Mouse (Mus musculus) A20 (cell line): ENCODE results near the gene Mkks.
A peak's percentile ranks its signal among the peaks of the same experiment; 100 is the strongest.
"Not testable (repeated sequence)": the region's sequence is repeated elsewhere in the genome, so short reads cannot be mapped to it uniquely, and the experiment has no call there.

Experiments used
- DNase-seq: peaks from one replicate; pipeline ENCODE4 v3.0.0-alpha.2; 2011; ENCODE audit warnings: low read depth, low spot score

Gene Mkks

GRCm38 (mm10) chr2:136891068-136891950, at the start of gene Mkks, which contains the start of the genes Slx4ip and AL731706.1:
TSS of gene Mkks (minus strand) at chr2:136891389.
TSS of gene Slx4ip (plus strand) at chr2:136891218.
TSS of gene AL731706.1 (minus strand) at chr2:136891389.
- DNase-seq: peak; percentile 99

- DNase-seq: no peak
Measured at GRCm38 (mm10) chr2:136938249-136938648, 47.1 kb upstream of the Mkks start.

- DNase-seq: peak; percentile 36
Measured at GRCm38 (mm10) chr2:136936391-136937288, 45.5 kb upstream of the Mkks start.

- DNase-seq: peak; percentile 83
Measured at GRCm38 (mm10) chr2:136921003-136921408, 29.8 kb upstream of the Mkks start.

- peak; percentile 28 for DNase-seq
Measured at GRCm38 (mm10) chr2:136920257-136920993, 29.2 kb upstream of the Mkks start.

GRCm38 (mm10) chr2:136919433-136919832, 28.2 kb upstream of the Mkks start:
- peak; percentile 29 for DNase-seq

GRCm38 (mm10) chr2:136914334-136914902, 23.2 kb upstream of the Mkks start:
- DNase-seq: no peak

- no peak for DNase-seq
Measured at GRCm38 (mm10) chr2:136913021-136913420, 21.8 kb upstream of the Mkks start.

GRCm38 (mm10) chr2:136911958-136912411, 20.8 kb upstream of the Mkks start:
- DNase-seq: no peak

GRCm38 (mm10) chr2:136909298-136909697, 18.1 kb upstream of the Mkks start:
- no peak for DNase-seq

- no peak for DNase-seq
Measured at GRCm38 (mm10) chr2:136908596-136908995, 17.4 kb upstream of the Mkks start.

GRCm38 (mm10) chr2:136896131-136896530, 4.9 kb upstream of the Mkks start:
- no peak for DNase-seq

- no peak for DNase-seq
Measured at GRCm38 (mm10) chr2:136894494-136894893, 3.3 kb upstream of the Mkks start.

- DNase-seq: peak; percentile 97
Measured at GRCm38 (mm10) chr2:136891951-136892371, 772 bp upstream of the Mkks start.

GRCm38 (mm10) chr2:136890716-136891067, 497 bp downstream of the Mkks start:
- not testable (repeated sequence) for DNase-seq

GRCm38 (mm10) chr2:136886846-136887245, 4.3 kb downstream of the Mkks start:
- DNase-seq: peak; percentile 35

GRCm38 (mm10) chr2:136885579-136885978, 5.6 kb downstream of the Mkks start, which contains the start of gene AL731706.2:
TSS of gene AL731706.2 (minus strand) at chr2:136885679.
- no peak for DNase-seq

GRCm38 (mm10) chr2:136854543-136855388, 36.4 kb downstream of the Mkks start:
- DNase-seq: no peak

GRCm38 (mm10) chr2:136850366-136850765, 40.8 kb downstream of the Mkks start:
- no peak for DNase-seq

- no peak for DNase-seq
Measured at GRCm38 (mm10) chr2:136837994-136838393, 53.2 kb downstream of the Mkks start.
